Mouse (Mus musculus) T-helper 2 cell (primary cell): ENCODE measurements at regions not wholly inside any gene's neighbourhood (a gene's known extent, or its start where the extent isn't known, plus 50 kb on each side); places are given as distances from the start of the nearest gene placed in this dataset.

Source experiments
- in situ Hi-C: fragments of 300-600 bp; cut with MboI, MseI; formaldehyde crosslinking; loops from one replicate; pipeline ENCODE4 v1.15.1; 2025; ENCODE audit warnings: high pct_unique_total_duplicates

GRCm38 (mm10) chr1:154255971-154256370 lies 55.0 kb downstream of the Zfp648 start:
- in situ Hi-C loops = no loop called here

GRCm38 (mm10) chr1:154256811-154257210 lies 55.8 kb downstream of the Zfp648 start:
- in situ Hi-C loops = no loop called here

GRCm38 (mm10) chr1:154258511-154258910 lies 57.5 kb downstream of the Zfp648 start:
- in situ Hi-C loops = no loop called here

GRCm38 (mm10) chr1:154260393-154260792 lies 59.4 kb downstream of the Zfp648 start:
- in situ Hi-C loops = no loop called here

GRCm38 (mm10) chr1:154281438-154281837 lies 80.5 kb downstream of the Zfp648 start:
- in situ Hi-C loops = loop anchor here (25.0 kb wide), 1 partner anchor 706 kb away; no protein-coding TSS in a partner anchor

- in situ Hi-C loops = loop anchor here (25.0 kb wide), 1 partner anchor 701 kb away; no protein-coding TSS in a partner anchor
These were observed 85.1 kb downstream of the Zfp648 start for GRCm38 (mm10) chr1:154286080-154286479.

DNA sequence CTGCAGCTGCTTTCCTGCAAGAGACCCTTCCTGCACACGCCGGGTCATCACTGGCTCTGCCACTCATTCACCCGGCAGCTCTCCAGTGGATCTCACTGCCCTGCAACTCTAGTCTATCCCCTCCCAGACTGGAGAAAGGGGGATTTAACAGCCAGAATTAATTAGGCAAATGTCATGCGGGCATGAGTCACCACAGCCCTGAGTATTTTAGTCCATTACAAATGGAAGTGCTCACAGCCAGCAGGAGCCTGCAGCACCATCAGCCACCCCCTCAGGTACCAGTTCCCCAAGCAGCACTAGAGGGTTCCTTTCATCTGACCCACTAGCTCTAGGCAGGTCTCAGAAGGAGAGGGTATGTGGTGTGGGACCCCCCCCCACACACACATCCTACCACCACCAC lies 91.7 kb downstream of the Zfp648 start:
- in situ Hi-C loops = loop anchor here (25.0 kb wide), 1 partner anchor 695 kb away; no protein-coding TSS in a partner anchor

DNA sequence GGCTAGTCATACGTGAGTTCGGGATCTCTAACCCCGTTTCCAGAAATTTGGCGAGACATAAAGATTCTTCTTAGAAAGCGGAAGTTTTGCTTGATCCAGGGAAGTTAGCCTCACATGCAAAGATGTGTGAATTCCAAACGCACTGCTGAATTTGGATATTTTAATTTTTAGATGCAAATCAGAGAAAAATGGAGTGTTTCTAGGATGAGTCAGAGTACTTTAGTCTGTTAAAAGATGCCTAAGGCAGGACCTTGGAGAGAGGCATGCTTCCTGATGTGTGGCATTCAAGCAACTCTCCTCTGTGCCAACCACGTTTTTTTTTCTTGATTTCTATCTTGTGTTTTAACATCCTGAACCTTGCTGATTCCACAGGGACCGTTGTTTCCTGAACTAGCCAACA lies 95.1 kb downstream of the Zfp648 start:
- in situ Hi-C loops = loop anchor here (25.0 kb wide), 1 partner anchor 691 kb away; no protein-coding TSS in a partner anchor

- in situ Hi-C loops = loop anchor here (25.0 kb wide), 1 partner anchor 687 kb away; no protein-coding TSS in a partner anchor
These were observed 98.9 kb downstream of the Zfp648 start for GRCm38 (mm10) chr1:154299866-154300265.

GRCm38 (mm10) chr1:154309650-154310049 lies 108.7 kb downstream of the Zfp648 start:
- in situ Hi-C loops = no loop called here
